Mouse (Mus musculus): Measurements from ENCODE around the gene Sfxn4. TPM values are rescaled to one million over a fixed set of nuclear protein-coding genes. Genes with fewer than 3 reads are reported as not detected.

Sfxn4 gene
- polyA plus RNA-seq, 1 experiment from 2014 or later: 12.9 TPM

- peak within 1 kb of the TSS; percentile 99 for H3K9ac ChIP-seq (replicated peaks; ENCODE audit: low read length)
- peak within 1 kb of the TSS; percentile 69 for H3K4me2 ChIP-seq (ENCODE audit: low read length)
- peak within 1 kb of the TSS; percentile 99 for H3K4me3 ChIP-seq (replicated peaks; ENCODE audit: low read depth, low read length)
- H3K36me3 ChIP-seq (ENCODE audit: control insufficient read depth, insufficient read depth, low read length): no peaks in the 10 kb centered on the region
- H3K4me1 ChIP-seq (ENCODE audit: control insufficient read depth, insufficient read depth, low read length): peaks cover 20% of the 10 kb centered on the region
- H3K9me3 ChIP-seq (ENCODE audit: control insufficient read depth, low read length): no peaks in the 10 kb centered on the region
- WGBS: under 1% methylated on average over 57 of the region's 57 CpGs
- H3K27me3 ChIP-seq (ENCODE audit: control insufficient read depth, insufficient read depth, low read length): no peaks in the 10 kb centered on the region
- ATAC-seq (ENCODE audit: low FRiP score, low TSS enrichment) (peak; percentile 96), DNase-seq (peak; percentile 98)
- H3K27ac ChIP-seq (replicated peaks; ENCODE audit: low read depth, low read length): peak within 1 kb of the TSS; percentile 94
These were observed 70.6 kb downstream of the Sfxn4 start, which contains the start of gene Eif3a for GRCm38 (mm10) chr19:60790551-60791161. Eif3a (minus strand) TSS chr19:60790658.

GRCm38 (mm10) chr19:60789919-60790506 is 71.3 kb downstream of the Sfxn4 start:
- H3K9me3 ChIP-seq (ENCODE audit: control insufficient read depth, low read length): no peaks in the 10 kb centered on the region
- DNase-seq (peak; percentile 68), ATAC-seq (ENCODE audit: low FRiP score, low TSS enrichment) (peak; percentile 78)

GRCm38 (mm10) chr19:60789452-60789851 is 71.8 kb downstream of the Sfxn4 start:
- Histone ChIP-seq H3K4me2 (ENCODE audit: low read length) (peak overlapping the region; percentile 69), H3K9me3 (ENCODE audit: control insufficient read depth, low read length) (no peaks in the 10 kb centered on the region), H3K27ac (replicated peaks; ENCODE audit: low read depth, low read length) (peak overlapping the region; percentile 94), H3K4me3 (replicated peaks; ENCODE audit: low read depth, low read length) (peak overlapping the region; percentile 99), H3K27me3 (ENCODE audit: control insufficient read depth, insufficient read depth, low read length) (no peaks in the 10 kb centered on the region), H3K4me1 (ENCODE audit: control insufficient read depth, insufficient read depth, low read length) (peaks cover 20% of the 10 kb centered on the region), H3K9ac (replicated peaks; ENCODE audit: low read length) (peak overlapping the region; percentile 99), H3K36me3 (ENCODE audit: control insufficient read depth, insufficient read depth, low read length) (no peaks in the 10 kb centered on the region)
- ATAC-seq (ENCODE audit: low FRiP score, low TSS enrichment) (no peak), DNase-seq (no peak)
- 2% methylated on average over 7 of the region's 7 CpGs for WGBS

More at GRCm38 (mm10) chr19:60789919-60790506, 71.3 kb downstream of the Sfxn4 start:
- peaks cover 20% of the 10 kb centered on the region for H3K4me1 ChIP-seq (ENCODE audit: control insufficient read depth, insufficient read depth, low read length)
- H3K27ac ChIP-seq (replicated peaks; ENCODE audit: low read depth, low read length): peak overlapping the region; percentile 94
- peak overlapping the region; percentile 99 for H3K4me3 ChIP-seq (replicated peaks; ENCODE audit: low read depth, low read length)
- WGBS: under 1% methylated on average over 59 of the region's 60 CpGs
- no peaks in the 10 kb centered on the region for H3K27me3 ChIP-seq (ENCODE audit: control insufficient read depth, insufficient read depth, low read length)
- no peaks in the 10 kb centered on the region for H3K36me3 ChIP-seq (ENCODE audit: control insufficient read depth, insufficient read depth, low read length)
- peak overlapping the region; percentile 99 for H3K9ac ChIP-seq (replicated peaks; ENCODE audit: low read length)
- peak overlapping the region; percentile 69 for H3K4me2 ChIP-seq (ENCODE audit: low read length)

GRCm38 (mm10) chr19:60788214-60788960 is 72.9 kb downstream of the Sfxn4 start:
- H3K9ac ChIP-seq (replicated peaks; ENCODE audit: low read length): no peak overlapping the region; the same call in 1 of the 2 replicates
- DNase-seq: no peak

GRCm38 (mm10) chr19:60787465-60788150 is 73.7 kb downstream of the Sfxn4 start:
- WGBS: 79% methylated on average over 2 of the region's 2 CpGs
- no peak for ATAC-seq (ENCODE audit: low FRiP score, low TSS enrichment)
- no peak overlapping the region for H3K9ac ChIP-seq (replicated peaks; ENCODE audit: low read length)
- no peak for DNase-seq
- H3K9me3 ChIP-seq (ENCODE audit: control insufficient read depth, low read length): no peaks in the 10 kb centered on the region
- no peak overlapping the region for H3K27ac ChIP-seq (replicated peaks; ENCODE audit: low read depth, low read length)
- H3K4me1 ChIP-seq (ENCODE audit: control insufficient read depth, insufficient read depth, low read length): peaks cover 20% of the 10 kb centered on the region
- H3K4me2 ChIP-seq (ENCODE audit: low read length): peak overlapping the region; percentile 69; the same call in 1 of the 2 replicates
- H3K36me3 ChIP-seq (ENCODE audit: control insufficient read depth, insufficient read depth, low read length): no peaks in the 10 kb centered on the region
- H3K27me3 ChIP-seq (ENCODE audit: control insufficient read depth, insufficient read depth, low read length): no peaks in the 10 kb centered on the region
- no peak overlapping the region for H3K4me3 ChIP-seq (replicated peaks; ENCODE audit: low read depth, low read length)

More at GRCm38 (mm10) chr19:60788214-60788960, 72.9 kb downstream of the Sfxn4 start:
- no peaks in the 10 kb centered on the region for H3K9me3 ChIP-seq (ENCODE audit: control insufficient read depth, low read length)
- peak overlapping the region; percentile 69 for H3K4me2 ChIP-seq (ENCODE audit: low read length)
- no peak overlapping the region for H3K27ac ChIP-seq (replicated peaks; ENCODE audit: low read depth, low read length)
- peak overlapping the region; percentile 99 for H3K4me3 ChIP-seq (replicated peaks; ENCODE audit: low read depth, low read length)
- H3K4me1 ChIP-seq (ENCODE audit: control insufficient read depth, insufficient read depth, low read length): peaks cover 20% of the 10 kb centered on the region
- ATAC-seq (ENCODE audit: low FRiP score, low TSS enrichment): no peak
- H3K36me3 ChIP-seq (ENCODE audit: control insufficient read depth, insufficient read depth, low read length): no peaks in the 10 kb centered on the region
- no peaks in the 10 kb centered on the region for H3K27me3 ChIP-seq (ENCODE audit: control insufficient read depth, insufficient read depth, low read length)
- WGBS: 46% methylated on average over 6 of the region's 6 CpGs

Other genes starting within 250 kb of the Sfxn4 start
- 23.0 and 30.5 TPM in 2 replicates for gene Nanos1, start 105.5 kb downstream of the Sfxn4 start, polyA plus RNA-seq (2014; fragmentation: Nextera tagmentation; extraction: Ambion mirVana)
- 122 and 140 TPM in 2 replicates for gene Eif3a, start 70.8 kb downstream of the Sfxn4 start, polyA plus RNA-seq (2014; fragmentation: Nextera tagmentation; extraction: Ambion mirVana)
- 48.4 and 52.5 TPM in 2 replicates for gene Fam45a, start 49.9 kb downstream of the Sfxn4 start, polyA plus RNA-seq (2014; fragmentation: Nextera tagmentation; extraction: Ambion mirVana)
- 105 and 107 TPM in 2 replicates for gene Prdx3, start 13.1 kb upstream of the Sfxn4 start, polyA plus RNA-seq (2014; fragmentation: Nextera tagmentation; extraction: Ambion mirVana)
- 3.6 and 3.7 TPM in 2 replicates for gene Grk5, start 28.3 kb upstream of the Sfxn4 start, polyA plus RNA-seq (2014; fragmentation: Nextera tagmentation; extraction: Ambion mirVana)